Mouse (Mus musculus): ENCODE measurements around the gene Hnrnpa1.

The Hnrnpa1 gene

GRCm38 (mm10) chr15:103240160-103241028, at the start of gene Hnrnpa1:
Hnrnpa1 (plus strand) TSS chr15:103240432.
- DNase-seq (ENCODE audit: low spot score in 2 of 2) = peak; percentile 87 to 90

- no peak for DNase-seq (ENCODE audit: low spot score in 2 of 2)
These were observed 49.4 kb upstream of the Hnrnpa1 start for GRCm38 (mm10) chr15:103190531-103191462.

- DNase-seq (ENCODE audit: low spot score in 2 of 2) = no peak
These were observed 46.6 kb upstream of the Hnrnpa1 start for GRCm38 (mm10) chr15:103193606-103194005.

- no peak for DNase-seq (ENCODE audit: low spot score in 2 of 2)
These were observed 43.4 kb upstream of the Hnrnpa1 start for GRCm38 (mm10) chr15:103196835-103197234.

- no peak for DNase-seq (ENCODE audit: low spot score in 2 of 2)
These were observed 42.4 kb upstream of the Hnrnpa1 start for GRCm38 (mm10) chr15:103197785-103198184.

- no peak for DNase-seq (ENCODE audit: low spot score in 2 of 2)
These were observed 38.0 kb upstream of the Hnrnpa1 start for GRCm38 (mm10) chr15:103202088-103202793.

- DNase-seq (ENCODE audit: low spot score in 2 of 2) = no peak
These were observed 35.1 kb upstream of the Hnrnpa1 start for GRCm38 (mm10) chr15:103205156-103205555.

GRCm38 (mm10) chr15:103214149-103214548, 26.1 kb upstream of the Hnrnpa1 start:
- no peak for DNase-seq (ENCODE audit: low spot score in 2 of 2)

- peak; percentile 60 to 78 for DNase-seq (ENCODE audit: low spot score in 2 of 2)
These were observed 25.0 kb upstream of the Hnrnpa1 start for GRCm38 (mm10) chr15:103214971-103215907.

GRCm38 (mm10) chr15:103216052-103216451, 24.2 kb upstream of the Hnrnpa1 start:
- no peak for DNase-seq (ENCODE audit: low spot score in 2 of 2)

- no peak for DNase-seq (ENCODE audit: low spot score in 2 of 2)
These were observed 19.4 kb upstream of the Hnrnpa1 start for GRCm38 (mm10) chr15:103220785-103221184.

- DNase-seq (ENCODE audit: low spot score in 2 of 2) = no peak
These were observed 18.8 kb upstream of the Hnrnpa1 start for GRCm38 (mm10) chr15:103221386-103221785.

GRCm38 (mm10) chr15:103224161-103224560, 16.1 kb upstream of the Hnrnpa1 start:
- DNase-seq (ENCODE audit: low spot score in 2 of 2) = no peak

GRCm38 (mm10) chr15:103227022-103227421, 13.2 kb upstream of the Hnrnpa1 start:
- DNase-seq (ENCODE audit: low spot score in 2 of 2) = no peak

GRCm38 (mm10) chr15:103227572-103227971, 12.7 kb upstream of the Hnrnpa1 start:
- no peak for DNase-seq (ENCODE audit: low spot score in 2 of 2)

GRCm38 (mm10) chr15:103228904-103229303, 11.3 kb upstream of the Hnrnpa1 start:
- no peak for DNase-seq (ENCODE audit: low spot score in 2 of 2)

- no peak for DNase-seq (ENCODE audit: low spot score in 2 of 2)
These were observed 7.1 kb upstream of the Hnrnpa1 start for GRCm38 (mm10) chr15:103233119-103233518.

- no peak for DNase-seq (ENCODE audit: low spot score in 2 of 2)
These were observed 2.9 kb upstream of the Hnrnpa1 start for GRCm38 (mm10) chr15:103237295-103237694.

- DNase-seq (ENCODE audit: low spot score in 2 of 2) = peak; percentile 78 to 84
These were observed 1.0 kb upstream of the Hnrnpa1 start for GRCm38 (mm10) chr15:103239130-103239684.

GRCm38 (mm10) chr15:103239685-103240159, 510 bp upstream of the Hnrnpa1 start, which contains the start of gene Cbx5:
Cbx5 (minus strand) TSS chr15:103239816.
- DNase-seq (ENCODE audit: low spot score in 2 of 2) = peak; percentile 94 to 96
